Mouse (Mus musculus) liver, postnatal 0 days (tissue): ENCODE data around the gene Ghdc.

Experiments
- CTCF ChIP-seq: sonication (generic); IDR thresholded peaks from 2 replicates; pipeline ENCODE4 v1.5.1; 2016; ENCODE audit warnings: antibody characterized with exemption, low read depth
- EP300 ChIP-seq: IDR thresholded peaks from 2 replicates; pipeline ENCODE4 v1.6.1; 2016; ENCODE audit warnings: antibody characterized with exemption, low read depth, mild to moderate bottlenecking

DNA sequence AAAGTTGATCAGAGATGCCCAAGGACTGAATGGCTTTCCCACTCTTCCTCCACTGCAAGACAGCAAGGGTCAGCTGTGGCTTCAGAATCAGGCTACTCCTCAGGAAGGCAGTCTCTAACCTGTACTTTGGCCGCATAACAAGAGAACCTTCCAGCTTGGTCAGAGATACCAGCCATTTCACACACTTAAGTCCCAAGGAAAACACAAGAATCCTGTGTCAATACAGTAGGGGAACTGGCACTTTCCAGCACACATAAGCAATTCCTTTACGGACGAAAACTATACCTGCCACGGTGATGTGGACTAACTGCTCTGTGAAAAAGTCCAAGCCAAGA is 34.0 kb downstream of the Ghdc start:
- no peak for TF ChIP-seq EP300
- TF ChIP-seq CTCF: no peak
